Mouse (Mus musculus) layer of hippocampus, adult 2 months (tissue): ENCODE data around the gene Vps37b. TPM values are rescaled to one million over a fixed set of nuclear protein-coding genes. Genes with fewer than 3 reads are reported as not detected.

Experiments used
- DNase-seq, 2 experiments: peaks; one replicate each; pipeline ENCODE4 v3.0.0; 2022; ENCODE audit warnings: low spot score in 2 of 2
- H3K27ac ChIP-seq: fragments of 200-600 bp; 2 replicates; pipeline ENCODE4 v1.8.1; 2022
- H3K4me3 ChIP-seq: fragments of 200-600 bp; 2 replicates; pipeline ENCODE4 v1.8.1; 2022; ENCODE audit warnings: mild to moderate bottlenecking
- CTCF ChIP-seq: fragments of 200-600 bp; conservative IDR thresholded peaks from 2 replicates; pipeline ENCODE4 v1.8.1; 2022; ENCODE audit warnings: antibody characterized with exemption, mild to moderate bottlenecking, moderate library complexity
- total RNA-seq, 2 experiments: library from RNA; stranded (reverse); gene quantifications; 2 replicates each; pipeline ENCODE4 v1.2.3; 2021

The Vps37b gene
- total RNA-seq, 2 experiments from 2014 or later, result 36.8 to 42.2 TPM

- no peak for DNase-seq
- no peak for TF ChIP-seq CTCF
- Histone ChIP-seq H3K27ac (no peak overlapping the region), H3K4me3 (no peak overlapping the region)
Measured at GRCm38 (mm10) chr5:124036836-124037235, 4.8 kb upstream of the Vps37b start.

- H3K27ac ChIP-seq, result no peak overlapping the region
- no peak for TF ChIP-seq CTCF
- no peak overlapping the region for H3K4me3 ChIP-seq
- no peak for DNase-seq
Measured at GRCm38 (mm10) chr5:124036341-124036740, 4.3 kb upstream of the Vps37b start.

- H3K4me3 ChIP-seq, result no peak overlapping the region
- H3K27ac ChIP-seq, result no peak overlapping the region
- DNase-seq, result no peak
- no peak for TF ChIP-seq CTCF
Measured at GRCm38 (mm10) chr5:124035806-124036205, 3.7 kb upstream of the Vps37b start.

GRCm38 (mm10) chr5:124035406-124035805 lies 3.3 kb upstream of the Vps37b start:
- Histone ChIP-seq H3K4me3 (no peak overlapping the region), H3K27ac (no peak overlapping the region)
- no peak for TF ChIP-seq CTCF

GRCm38 (mm10) chr5:124034471-124034870 lies 2.4 kb upstream of the Vps37b start:
- Histone ChIP-seq H3K4me3 (no peak overlapping the region), H3K27ac (no peak overlapping the region)
- TF ChIP-seq CTCF, result no peak
- no peak for DNase-seq

More at GRCm38 (mm10) chr5:124035406-124035805, 3.3 kb upstream of the Vps37b start:
- DNase-seq, result no peak

GRCm38 (mm10) chr5:124031068-124031955 lies 758 bp downstream of the Vps37b start:
- DNase-seq, result no peak
- no peak for TF ChIP-seq CTCF
- Histone ChIP-seq H3K4me3 (peak overlapping the region; percentile 89), H3K27ac (peak overlapping the region; percentile 93)

- peak overlapping the region; percentile 93 for H3K27ac ChIP-seq
- peak overlapping the region; percentile 89 for H3K4me3 ChIP-seq
- TF ChIP-seq CTCF, result no peak
- no peak for DNase-seq
Measured at GRCm38 (mm10) chr5:124030386-124031067, 1.5 kb downstream of the Vps37b start.

- H3K4me3 ChIP-seq, result peak overlapping the region; percentile 89
- no peak for TF ChIP-seq CTCF
- no peak for DNase-seq
- peak overlapping the region; percentile 93 for H3K27ac ChIP-seq
Measured at GRCm38 (mm10) chr5:124029220-124030035, 2.6 kb downstream of the Vps37b start.

GRCm38 (mm10) chr5:124028680-124029079 lies 3.4 kb downstream of the Vps37b start:
- H3K4me3 ChIP-seq, result peak overlapping the region; percentile 30; the same call in 1 of the 2 replicates
- no peak for TF ChIP-seq CTCF
- H3K27ac ChIP-seq, result peak overlapping the region; percentile 93
- no peak for DNase-seq

GRCm38 (mm10) chr5:124027702-124028470 lies 4.2 kb downstream of the Vps37b start:
- peak overlapping the region; percentile 30; the same call in 1 of the 2 replicates for H3K4me3 ChIP-seq
- no peak for DNase-seq
- peak overlapping the region; percentile 93; the same call in 1 of the 2 replicates for H3K27ac ChIP-seq

GRCm38 (mm10) chr5:124026568-124026967 lies 5.5 kb downstream of the Vps37b start:
- no peak for DNase-seq
- no peak overlapping the region for H3K4me3 ChIP-seq
- H3K27ac ChIP-seq, result peak overlapping the region; percentile 81
- no peak for TF ChIP-seq CTCF

More at GRCm38 (mm10) chr5:124027702-124028470, 4.2 kb downstream of the Vps37b start:
- TF ChIP-seq CTCF, result no peak
